Mouse (Mus musculus) 3T3-L1 (cell line): Measurements from ENCODE around the gene Itga9.

Experiments used
- DNase-seq: peaks from one replicate; pipeline ENCODE4 v3.0.0-alpha.2; 2015; ENCODE audit warnings: low read depth, low spot score

Itga9 gene

GRCm38 (mm10) chr9:118606817-118607371, 404 bp downstream of the Itga9 start:
- no peak for DNase-seq

GRCm38 (mm10) chr9:118607701-118608401, 1.4 kb downstream of the Itga9 start:
- DNase-seq, result no peak

GRCm38 (mm10) chr9:118608556-118608955, 2.1 kb downstream of the Itga9 start:
- no peak for DNase-seq

- peak; percentile 8 for DNase-seq
These were observed 3.6 kb downstream of the Itga9 start for GRCm38 (mm10) chr9:118610060-118610459.

- DNase-seq, result no peak
These were observed 4.6 kb downstream of the Itga9 start for GRCm38 (mm10) chr9:118611111-118611541.

- no peak for DNase-seq
These were observed 5.6 kb downstream of the Itga9 start for GRCm38 (mm10) chr9:118611958-118612581.

- DNase-seq, result no peak
These were observed 10.7 kb downstream of the Itga9 start for GRCm38 (mm10) chr9:118617237-118617636.

GRCm38 (mm10) chr9:118618732-118619250, 12.3 kb downstream of the Itga9 start:
- no peak for DNase-seq

GRCm38 (mm10) chr9:118620807-118621206, 14.3 kb downstream of the Itga9 start:
- no peak for DNase-seq

GRCm38 (mm10) chr9:118621691-118622090, 15.2 kb downstream of the Itga9 start:
- DNase-seq, result no peak

GRCm38 (mm10) chr9:118622376-118623166, 16.1 kb downstream of the Itga9 start:
- no peak for DNase-seq

GRCm38 (mm10) chr9:118623483-118623882, 17.0 kb downstream of the Itga9 start:
- DNase-seq, result no peak

GRCm38 (mm10) chr9:118624146-118624545, 17.7 kb downstream of the Itga9 start:
- DNase-seq, result no peak

GRCm38 (mm10) chr9:118629763-118630379, 23.4 kb downstream of the Itga9 start:
- DNase-seq, result peak; percentile 44

- no peak for DNase-seq
These were observed 25.6 kb downstream of the Itga9 start for GRCm38 (mm10) chr9:118631775-118632757.

GRCm38 (mm10) chr9:118632758-118633143, 26.3 kb downstream of the Itga9 start:
- no peak for DNase-seq

GRCm38 (mm10) chr9:118638642-118639210, 32.2 kb downstream of the Itga9 start:
- DNase-seq, result no peak

- DNase-seq, result no peak
These were observed 39.3 kb downstream of the Itga9 start for GRCm38 (mm10) chr9:118645698-118646355.

- no peak for DNase-seq
These were observed 41.0 kb downstream of the Itga9 start for GRCm38 (mm10) chr9:118647495-118647894.
